In the genomic region with DNA sequence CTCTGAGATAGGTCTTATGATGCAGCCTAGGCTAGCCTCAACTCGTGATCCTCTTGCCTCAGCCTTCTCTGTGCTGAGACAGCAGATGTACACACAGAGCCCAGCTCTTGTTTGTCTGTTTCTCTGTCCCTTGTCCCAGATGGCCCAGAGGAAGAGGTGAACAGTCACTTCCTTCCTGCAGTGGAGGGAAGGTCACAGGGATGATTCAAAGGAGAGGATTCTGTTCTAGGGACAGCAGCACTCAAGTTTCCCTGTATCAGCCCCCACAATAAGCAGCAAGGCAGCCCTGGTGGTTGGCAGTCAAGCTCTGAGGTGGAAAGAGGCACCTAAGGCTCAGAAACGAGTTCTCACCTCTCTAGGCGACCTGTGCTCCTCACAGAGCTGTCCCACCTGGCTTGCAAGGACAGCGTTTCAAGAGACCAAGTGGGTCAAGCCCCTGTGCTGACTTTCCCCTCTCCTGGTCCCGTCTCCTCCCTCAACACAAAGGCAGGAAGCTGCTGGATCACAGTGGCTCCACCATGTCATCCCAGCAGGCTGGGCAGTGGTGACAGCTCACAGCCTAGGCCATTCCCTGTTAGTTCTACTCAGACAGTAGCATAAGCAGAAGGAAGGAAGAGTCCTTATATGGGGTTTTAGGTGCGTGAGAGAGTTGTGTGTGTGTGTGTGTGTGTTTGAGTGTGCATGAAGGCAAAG, we compare ENCODE assay signal across 8 mouse cellular contexts. TPM values are rescaled to one million over a fixed set of nuclear protein-coding genes. Genes with fewer than 3 reads are reported as not detected.
DNase-seq lines count a peak whose midpoint lies in the region; ATAC-seq lines count a peak whose summit lies in the region.

No protein-coding gene starts in this region.

- peak; percentile 54 to 55 for DNase-seq in adrenal gland, postnatal 36 days
- peak; percentile 30 to 54 for DNase-seq in heart, postnatal 36 days
- DNase-seq in liver, embryonic 13.5 days: no peak
- DNase-seq in spleen, postnatal 14 days (ENCODE audit: low spot score in 2 of 2): no peak
- DNase-seq in layer of hippocampus, adult 8-10 months (ENCODE audit: low spot score in 2 of 2): no peak
- DNase-seq in thymus, postnatal 25 days: no peak

- no peak overlapping the region for H3K4me2 ChIP-seq in liver, embryonic 13.5 days

- no peaks in the 10 kb centered on the region for H3K27me3 ChIP-seq in liver, embryonic 13.5 days

- intact Hi-C loops in heart, postnatal 36 days (cut with DNase I): loop anchor here (5.0 kb wide), 1 partner anchor 62 kb away; no protein-coding TSS in a partner anchor

- H3K27ac ChIP-seq in liver, embryonic 13.5 days: peak overlapping the region; percentile 61

- 37% methylated on average over 6 of the region's 6 CpGs for WGBS in liver, embryonic 13.5 days (ENCODE audit: insufficient replicate concordance)

- ATAC-seq in CD4-positive, CD25-positive, alpha-beta regulatory T cell, adult 4 months: peak; percentile 19
- peak; percentile 46; the same call in 1 of the 2 replicates for ATAC-seq in liver, embryonic 13.5 days (ENCODE audit: low read depth)
- no peak for ATAC-seq in erythroid progenitor cell, adult 5-6 weeks (replicated peaks; ENCODE audit: low FRiP score, poor library complexity, severe bottlenecking)

- no peak overlapping the region for H3K9ac ChIP-seq in liver, embryonic 13.5 days

- no peaks in the 10 kb centered on the region for H3K9me3 ChIP-seq in liver, embryonic 13.5 days (replicated peaks)

- peaks cover 22% of the 10 kb centered on the region for H3K36me3 ChIP-seq in liver, embryonic 13.5 days

- no peak overlapping the region for H3K4me3 ChIP-seq in liver, embryonic 13.5 days (replicated peaks)

- H3K4me1 ChIP-seq in liver, embryonic 13.5 days (replicated peaks): peaks cover 46% of the 10 kb centered on the region

RNA-seq across cellular contexts. Expression of a gene that starts 41.1 kb away (rescaled TPM):
- under 1 TPM; 0.33 to 0.50 TPM for polyA plus RNA-seq in CD4-positive, CD25-positive, alpha-beta regulatory T cell, adult 4 months (2017; shearing (Covaris generic))
- total RNA-seq in adrenal gland, postnatal 36 days (2021): under 1 TPM; 0.50 to 0.66 TPM
- under 1 TPM; 0.46 to 0.72 TPM for total RNA-seq in heart, postnatal 36 days (2021)
- 0.82 and 0.97 TPM in 2 replicates for polyA plus RNA-seq in liver, embryonic 13.5 days (2015; fragmentation: Nextera tagmentation; extraction: Ambion mirVana)
- total RNA-seq in erythroid progenitor cell, adult 5-6 weeks (2015; ENCODE audit: low replicate concordance): 2.2 TPM in 1 of 2 replicates, not detected in the other
- total RNA-seq in erythroid progenitor cell, adult 5-6 weeks (2017; ENCODE audit: low replicate concordance): 0.13 and 1.2 TPM in 2 replicates
- total RNA-seq in layer of hippocampus, adult 8-10 months (2022): 10 to 100 TPM; 15.3 to 21.4 (median 18.7) TPM

Comparison
In these comparisons a context has a peak if more than half of its experiments do, and no peak if none do; other contexts are left out.
1. DNase-seq: peak in adrenal gland, postnatal 36 days (2 of 2) and heart, postnatal 36 days (2 of 2); none in liver, embryonic 13.5 days (single experiment), spleen, postnatal 14 days (0 of 2), layer of hippocampus, adult 8-10 months (0 of 2) and thymus, postnatal 25 days (single experiment).
2. RNA of a gene that starts 41.1 kb away (total RNA-seq): 15.3 to 21.4 TPM in layer of hippocampus, adult 8-10 months; 0.13 to 2.2 TPM in erythroid progenitor cell, adult 5-6 weeks, 0.46 to 0.72 TPM in heart, postnatal 36 days and 0.50 to 0.66 TPM in adrenal gland, postnatal 36 days; every median in the first group is over 4 times any median in the second.